Mouse (Mus musculus) CD4-positive, CD25-positive, alpha-beta regulatory T cell, adult 2 months (primary cell): Measurements from ENCODE around the gene Slc16a8.

Experiments
- DNase-seq: peaks from one replicate; pipeline ENCODE4 v3.0.0-alpha.2; 2012; ENCODE audit warnings: low read depth, low spot score

Gene Slc16a8

GRCm38 (mm10) chr15:79216191-79216590, 38.4 kb downstream of the Slc16a8 start:
- DNase-seq: no peak

DNA sequence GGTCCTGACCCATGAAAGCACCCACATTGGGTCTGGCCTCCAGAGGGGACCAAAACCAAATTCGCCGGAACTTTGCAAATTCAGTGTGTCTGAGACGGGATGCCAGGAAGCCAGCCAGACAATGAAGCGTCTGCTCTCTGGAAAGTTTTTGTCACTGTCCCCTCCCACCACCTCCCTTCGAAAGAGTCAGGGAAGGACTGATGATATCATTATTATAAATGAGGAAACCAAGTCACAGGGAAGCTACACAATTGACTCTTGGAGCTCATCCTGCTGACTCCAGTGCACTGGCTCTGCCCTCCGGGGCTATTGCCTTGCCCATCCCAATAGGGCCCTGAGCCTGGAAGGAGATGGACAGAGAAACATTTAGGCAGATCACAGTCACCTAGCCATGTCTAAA, 41.0 kb downstream of the Slc16a8 start:
- peak; percentile 22 for DNase-seq

- DNase-seq: no peak
These were observed 41.7 kb downstream of the Slc16a8 start for GRCm38 (mm10) chr15:79212750-79213446.

DNA sequence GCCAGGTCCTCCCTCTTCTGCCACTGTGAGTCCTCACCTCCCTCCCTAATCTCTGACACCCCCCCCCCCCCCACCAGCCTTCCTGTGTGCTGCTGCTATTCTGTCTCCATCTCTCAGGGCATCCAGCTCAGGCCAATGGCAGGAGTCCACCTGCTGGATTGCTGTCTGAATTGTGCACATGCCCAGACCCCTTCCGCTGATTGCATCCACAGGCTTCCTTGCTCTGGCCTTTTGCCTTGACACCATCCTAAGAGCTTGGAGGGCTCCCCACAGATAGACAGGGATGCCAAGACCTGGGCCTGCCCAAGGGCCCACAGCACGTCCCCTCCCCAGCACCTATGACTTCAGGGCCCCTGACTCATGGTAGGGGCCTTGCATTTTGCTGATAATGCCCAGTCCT, 44.2 kb downstream of the Slc16a8 start:
- DNase-seq: no peak

GRCm38 (mm10) chr15:79208758-79209439, 45.7 kb downstream of the Slc16a8 start:
- DNase-seq: peak; percentile 86

DNA sequence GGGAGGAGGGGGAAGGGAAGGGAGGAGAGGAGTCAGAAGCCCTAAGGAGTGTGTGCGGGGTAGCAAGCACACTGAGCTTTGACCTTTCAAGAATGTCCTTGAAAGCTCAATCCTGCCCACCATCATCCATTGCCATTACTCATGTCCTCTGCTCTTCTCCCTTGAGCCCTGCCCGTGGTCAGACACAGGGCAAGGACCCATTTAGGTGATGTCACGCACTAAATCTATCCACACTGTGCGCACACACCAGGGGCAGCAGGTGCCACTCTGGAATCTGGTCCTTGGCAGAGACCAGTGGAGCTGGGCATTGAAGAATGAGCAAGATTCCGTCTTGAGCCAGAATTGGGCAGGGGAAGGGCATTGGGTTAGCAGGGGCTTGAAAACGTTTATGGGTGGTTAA, 46.4 kb downstream of the Slc16a8 start:
- no peak for DNase-seq

DNA sequence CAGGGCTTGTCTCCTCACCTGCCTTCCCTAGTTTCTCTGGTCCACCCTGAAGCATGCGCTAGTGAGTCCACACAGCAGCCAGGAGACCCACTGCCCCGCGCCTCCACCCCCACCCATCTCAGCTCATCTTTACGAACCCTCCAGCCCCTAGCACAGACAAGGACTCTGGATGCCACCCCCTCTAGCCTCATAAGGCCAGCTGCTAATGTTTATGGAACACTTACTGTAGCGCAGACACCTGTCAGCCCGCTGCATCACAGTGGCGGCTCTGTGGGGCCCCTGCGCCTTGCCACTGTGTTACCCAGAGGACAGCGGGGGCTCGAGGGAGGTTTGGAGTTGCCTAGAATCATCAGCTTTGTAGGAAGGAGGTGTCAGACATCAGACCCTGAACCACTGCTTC, 52.0 kb downstream of the Slc16a8 start:
- no peak for DNase-seq

DNA sequence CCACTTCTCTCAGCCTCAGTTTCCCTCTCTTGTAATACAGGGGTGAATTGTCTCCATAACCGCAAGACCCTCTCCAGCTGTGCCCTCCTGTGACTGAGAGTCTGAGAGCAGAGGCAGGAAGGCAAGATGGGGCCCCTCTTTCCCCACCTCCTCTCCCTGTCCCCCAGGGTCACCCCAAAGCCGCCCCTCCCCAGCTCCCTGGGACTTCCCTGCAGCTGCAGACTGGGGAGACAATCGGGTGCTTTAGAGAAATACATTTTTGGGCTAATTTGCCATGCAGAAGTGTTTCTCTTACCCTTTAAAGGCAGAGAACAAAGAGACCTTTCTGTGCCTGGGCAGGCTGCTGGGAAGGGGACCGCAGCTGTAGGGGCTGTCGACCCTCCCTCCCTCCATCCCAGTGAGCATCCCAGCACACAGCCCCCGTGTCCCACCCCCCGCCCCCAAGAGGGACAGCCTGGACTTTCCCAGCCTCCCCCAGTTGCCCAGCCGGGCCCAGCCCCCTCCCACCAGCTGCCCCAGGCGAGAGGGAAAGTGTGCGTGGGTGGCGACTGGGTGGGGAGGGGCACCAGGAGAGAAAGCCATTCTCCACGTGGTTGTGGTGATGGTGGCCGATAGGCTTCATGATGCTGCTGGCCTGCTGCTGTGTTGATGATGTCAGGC, 52.9 kb downstream of the Slc16a8 start:
- peak; percentile 36 for DNase-seq
